ENCODE assay signal across 9 mouse cellular contexts in genomic region chr6:39005945-39006572, GRCm38 (mm10).
DNase-seq lines count a peak whose midpoint lies in the region; ATAC-seq and TF ChIP-seq lines count a peak whose summit lies in the region.
"Had no signal": no experiment of that assay in that cellular context is flagged by ENCODE, and none has a peak within 500 bp of the region (broad histone marks: within the 10 kb centered on the region; RNA-seq: fewer than 3 reads in every experiment).

No protein-coding gene starts in this region.

- intact Hi-C loops in heart, postnatal 14 days (cut with DNase I): no loop called here

- 26% methylated on average over 5 of the region's 5 CpGs for whole genome bisulfite sequencing in forebrain, embryonic 13.5 days
- WGBS in midbrain, postnatal 0 days: 20% methylated on average over 5 of the region's 5 CpGs
- WGBS in intestine, embryonic 16.5 days: 80% methylated on average over 5 of the region's 5 CpGs

- ATAC-seq in forebrain, embryonic 13.5 days: peak; percentile 65; the same call in 1 of the 2 replicates
- ATAC-seq in midbrain, postnatal 0 days (ENCODE audit: low FRiP score): peak; percentile 76
- no peak for ATAC-seq in intestine, embryonic 16.5 days

- H3K36me3 ChIP-seq in forebrain, embryonic 13.5 days (ENCODE audit: poor library complexity, severe bottlenecking): no peaks in the 10 kb centered on the region
- H3K36me3 ChIP-seq in midbrain, postnatal 0 days (ENCODE audit: insufficient read depth, low read length): no peaks in the 10 kb centered on the region
- no peaks in the 10 kb centered on the region for H3K36me3 ChIP-seq in intestine, embryonic 16.5 days (ENCODE audit: control insufficient read depth, insufficient read depth, low read length)
- H3K36me3 ChIP-seq: neural tube, embryonic 12.5 days had no signal

- H3K4me3 ChIP-seq in forebrain, embryonic 13.5 days: no peak overlapping the region
- H3K4me3 ChIP-seq in layer of hippocampus, adult 2 months: peak overlapping the region; percentile 18; the same call in 1 of the 2 replicates
- H3K4me3 ChIP-seq in midbrain, postnatal 0 days (ENCODE audit: low read depth, low read length): no peak overlapping the region
- no peak overlapping the region for H3K4me3 ChIP-seq in intestine, embryonic 16.5 days (ENCODE audit: low read length)
- H3K4me3 ChIP-seq: neural tube, embryonic 12.5 days had no signal

- peaks cover 18% of the 10 kb centered on the region for H3K4me1 ChIP-seq in forebrain, embryonic 13.5 days
- no peaks in the 10 kb centered on the region; the same call in 1 of the 2 replicates for H3K4me1 ChIP-seq in midbrain, postnatal 0 days (ENCODE audit: insufficient read depth, low read length)
- peaks cover 5% of the 10 kb centered on the region; the same call in 1 of the 2 replicates for H3K4me1 ChIP-seq in intestine, embryonic 16.5 days (ENCODE audit: control insufficient read depth, insufficient read depth, low read length)

- H3K4me2 ChIP-seq in forebrain, embryonic 13.5 days: no peak overlapping the region; the same call in 1 of the 2 replicates
- no peak overlapping the region for H3K4me2 ChIP-seq in midbrain, postnatal 0 days (ENCODE audit: low read depth, low read length, poor library complexity, severe bottlenecking)
- no peak overlapping the region for H3K4me2 ChIP-seq in intestine, embryonic 16.5 days (ENCODE audit: low read depth, low read length)
- H3K4me2 ChIP-seq: neural tube, embryonic 12.5 days had no signal

- no peaks in the 10 kb centered on the region for H3K9me3 ChIP-seq in forebrain, embryonic 13.5 days (replicated peaks)
- no peaks in the 10 kb centered on the region for H3K9me3 ChIP-seq in midbrain, postnatal 0 days (ENCODE audit: low read length)
- no peaks in the 10 kb centered on the region for H3K9me3 ChIP-seq in intestine, embryonic 16.5 days (ENCODE audit: control insufficient read depth, low read length)
- H3K9me3 ChIP-seq: neural tube, embryonic 12.5 days had no signal

- no peak for TF ChIP-seq CTCF in layer of hippocampus, adult 2 months (conservative IDR thresholded peaks at IDR 0.05)
- TF ChIP-seq CTCF in midbrain, postnatal 0 days (IDR thresholded peaks at IDR 0.05): no peak

- peak; percentile 16 for DNase-seq in Muller cell, postnatal 12 days (ENCODE audit: inconsistent ontology term)
- peak; percentile 42 to 71 for DNase-seq in layer of hippocampus, adult 2 months (ENCODE audit: low spot score in 2 of 2)
- DNase-seq in midbrain, postnatal 0 days (ENCODE audit: low spot score): peak; percentile 64
- DNase-seq in heart, postnatal 14 days: no peak
- DNase-seq in lung, postnatal 4 days: no peak
- no peak for DNase-seq in thymus, postnatal 25 days

- no peak overlapping the region for H3K27ac ChIP-seq in forebrain, embryonic 13.5 days
- H3K27ac ChIP-seq in layer of hippocampus, adult 2 months: peak overlapping the region; percentile 65; the same call in 1 of the 2 replicates
- H3K27ac ChIP-seq in midbrain, postnatal 0 days (ENCODE audit: low read depth, low read length): peak overlapping the region; percentile 55
- H3K27ac ChIP-seq in intestine, embryonic 16.5 days (ENCODE audit: low read length): no peak overlapping the region
- H3K27ac ChIP-seq: neural tube, embryonic 12.5 days had no signal

- H3K27me3 ChIP-seq in forebrain, embryonic 13.5 days: no peaks in the 10 kb centered on the region
- H3K27me3 ChIP-seq in midbrain, postnatal 0 days (ENCODE audit: insufficient read depth, low read length): no peaks in the 10 kb centered on the region
- H3K27me3 ChIP-seq in intestine, embryonic 16.5 days (replicated peaks; ENCODE audit: control insufficient read depth, insufficient read depth, low read length): no peaks in the 10 kb centered on the region
- H3K27me3 ChIP-seq: neural tube, embryonic 12.5 days had no signal

- H3K9ac ChIP-seq in forebrain, embryonic 13.5 days: no peak overlapping the region
- no peak overlapping the region for H3K9ac ChIP-seq in midbrain, postnatal 0 days (replicated peaks; ENCODE audit: low read length, poor library complexity, severe bottlenecking)
- H3K9ac ChIP-seq in intestine, embryonic 16.5 days (ENCODE audit: low read depth, low read length): no peak overlapping the region
- H3K9ac ChIP-seq: neural tube, embryonic 12.5 days had no signal

Comparison
In these comparisons a context has a peak if more than half of its experiments do, and no peak if none do; other contexts are left out.
1. DNase-seq: peak in Muller cell, postnatal 12 days (single experiment), layer of hippocampus, adult 2 months (2 of 2) and midbrain, postnatal 0 days (single experiment); none in heart, postnatal 14 days (0 of 2), lung, postnatal 4 days (0 of 2) and thymus, postnatal 25 days (single experiment).
2. H3K27ac ChIP-seq: peak in layer of hippocampus, adult 2 months (single experiment) and midbrain, postnatal 0 days (single experiment); none in forebrain, embryonic 13.5 days (single experiment) and intestine, embryonic 16.5 days (single experiment).